Mouse (Mus musculus): Measurements from ENCODE around the gene Ccndbp1. TPM values are rescaled to one million over a fixed set of nuclear protein-coding genes. Genes with fewer than 3 reads are reported as not detected.
"Not testable (repeated sequence)": the region's sequence is repeated elsewhere in the genome, so short reads cannot be mapped to it uniquely, and the experiment has no call there.

The Ccndbp1 gene
- polyA plus RNA-seq, 1 experiment from 2014 or later: 77.7 TPM

GRCm38 (mm10) chr2:120976990-120977925, 30.9 kb upstream of the Ccndbp1 start, which contains the start of gene Tmem62:
Gene Tmem62, plus strand, starts transcription at chr2:120977017.
- Histone ChIP-seq H3K36me3 (replicated peaks) (no peaks in the 10 kb centered on the region), H3K4me1 (peaks cover 12% of the 10 kb centered on the region), H3K4me2 (peak within 1 kb of the TSS; percentile 95), H3K27me3 (replicated peaks) (0 out of 2 replicates have a peak, but pooled peaks cover 3% of the 10 kb centered on the region), H3K4me3 (peak within 1 kb of the TSS; percentile 89), H3K9me3 (no peaks in the 10 kb centered on the region), H3K27ac (peak within 1 kb of the TSS; percentile 92), H3K9ac (peak within 1 kb of the TSS; percentile 81)
- WGBS: 2% methylated on average over 71 of the region's 71 CpGs
- ATAC-seq (replicated peaks): peak; percentile 89

DNA sequence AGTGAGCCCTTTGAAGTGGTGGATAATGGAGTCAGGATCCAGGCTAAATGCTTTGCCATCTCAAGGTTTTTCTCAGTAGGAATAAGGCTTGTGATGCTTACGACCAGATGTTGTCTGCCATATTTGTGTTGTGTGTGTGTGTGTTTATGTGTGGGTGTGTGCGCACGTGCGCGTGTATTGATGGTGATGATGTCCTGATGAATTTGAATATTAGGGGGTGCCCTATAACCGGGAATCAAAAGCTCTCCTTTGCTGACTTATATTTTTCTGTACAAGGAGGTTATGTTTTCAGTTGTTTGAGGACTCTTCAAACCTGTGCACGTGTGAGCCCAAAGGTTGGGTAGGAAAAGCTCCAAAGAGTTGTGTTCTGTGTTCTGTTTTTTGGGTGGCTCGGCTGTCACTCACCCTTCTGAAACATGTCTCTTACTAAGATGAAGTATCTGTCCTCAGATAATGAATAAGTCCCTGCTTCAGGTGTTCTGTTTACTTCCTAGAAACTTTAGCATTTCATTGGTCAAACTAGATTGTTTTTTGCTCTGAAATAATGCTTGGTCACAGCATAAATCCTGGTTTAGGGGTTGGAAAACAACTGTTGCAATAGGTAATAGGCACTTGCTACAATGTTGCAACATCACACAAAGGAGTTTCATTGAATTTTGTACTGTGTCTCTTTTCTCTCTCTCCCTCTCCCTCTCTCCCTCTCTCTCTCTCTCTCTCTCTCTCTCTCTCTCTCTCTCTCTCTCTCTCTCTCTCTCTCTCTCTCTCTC, 30.1 kb upstream of the Ccndbp1 start:
- ATAC-seq (replicated peaks): no peak
- Histone ChIP-seq H3K4me2 (peak overlapping the region; percentile 95), H3K36me3 (replicated peaks) (no peaks in the 10 kb centered on the region), H3K4me3 (peak overlapping the region; percentile 89), H3K9ac (peak overlapping the region; percentile 81), H3K27ac (peak overlapping the region; percentile 92), H3K9me3 (no peaks in the 10 kb centered on the region), H3K4me1 (peaks cover 12% of the 10 kb centered on the region), H3K27me3 (replicated peaks) (no peaks in the 10 kb centered on the region)
- WGBS: 80% methylated on average over 8 of the region's 8 CpGs

- no peak for ATAC-seq (replicated peaks)
Observed at GRCm38 (mm10) chr2:120978693-120979037, 29.5 kb upstream of the Ccndbp1 start.

GRCm38 (mm10) chr2:120979819-120980218, 28.4 kb upstream of the Ccndbp1 start:
- Histone ChIP-seq H3K4me2 (no peak overlapping the region), H3K27me3 (replicated peaks) (no peaks in the 10 kb centered on the region), H3K27ac (no peak overlapping the region), H3K9ac (no peak overlapping the region), H3K9me3 (no peaks in the 10 kb centered on the region), H3K36me3 (replicated peaks) (no peaks in the 10 kb centered on the region), H3K4me3 (no peak overlapping the region), H3K4me1 (peaks cover 12% of the 10 kb centered on the region)
- no peak for ATAC-seq (replicated peaks)
- 75% methylated on average over 1 of the region's 1 CpGs for WGBS

More at GRCm38 (mm10) chr2:120978693-120979037, 29.5 kb upstream of the Ccndbp1 start:
- Histone ChIP-seq H3K4me1 (peaks cover 12% of the 10 kb centered on the region), H3K4me3 (no peak overlapping the region), H3K27ac (no peak overlapping the region), H3K36me3 (replicated peaks) (no peaks in the 10 kb centered on the region), H3K9me3 (no peaks in the 10 kb centered on the region), H3K4me2 (no peak overlapping the region), H3K27me3 (replicated peaks) (no peaks in the 10 kb centered on the region), H3K9ac (no peak overlapping the region)
- WGBS: 46% methylated on average over 2 of the region's 2 CpGs

- Histone ChIP-seq H3K36me3 (replicated peaks) (no peaks in the 10 kb centered on the region), H3K4me1 (peaks cover 12% of the 10 kb centered on the region), H3K27me3 (replicated peaks) (no peaks in the 10 kb centered on the region), H3K9me3 (no peaks in the 10 kb centered on the region), H3K4me2 (no peak overlapping the region), H3K9ac (no peak overlapping the region), H3K27ac (no peak overlapping the region), H3K4me3 (no peak overlapping the region)
- WGBS: 73% methylated on average over 2 of the region's 2 CpGs
- ATAC-seq (replicated peaks): no peak
Observed at GRCm38 (mm10) chr2:120980861-120981260, 27.3 kb upstream of the Ccndbp1 start.

- 7% methylated on average over 2 of the region's 2 CpGs for WGBS
- Histone ChIP-seq H3K27ac (no peak overlapping the region), H3K36me3 (replicated peaks) (0 out of 2 replicates have a peak, but pooled peaks cover 6% of the 10 kb centered on the region), H3K9me3 (no peaks in the 10 kb centered on the region), H3K4me3 (no peak overlapping the region), H3K4me1 (no peaks in the 10 kb centered on the region), H3K27me3 (replicated peaks) (no peaks in the 10 kb centered on the region), H3K9ac (no peak overlapping the region), H3K4me2 (no peak overlapping the region)
- no peak for ATAC-seq (replicated peaks)
Observed at GRCm38 (mm10) chr2:120983611-120984010, 24.6 kb upstream of the Ccndbp1 start.

GRCm38 (mm10) chr2:120985241-120985640, 23.0 kb upstream of the Ccndbp1 start:
- no peaks in the 10 kb centered on the region for H3K9me3 ChIP-seq
- ATAC-seq (replicated peaks): no peak
- H3K27ac ChIP-seq: no peak overlapping the region
- no peak overlapping the region for H3K4me2 ChIP-seq
- 94% methylated on average over 1 of the region's 1 CpGs for WGBS
- no peak overlapping the region for H3K4me3 ChIP-seq
- no peaks in the 10 kb centered on the region for H3K27me3 ChIP-seq (replicated peaks)
- no peak overlapping the region for H3K9ac ChIP-seq
- 0 out of 2 replicates have a peak, but pooled peaks cover 6% of the 10 kb centered on the region for H3K36me3 ChIP-seq (replicated peaks)
- H3K4me1 ChIP-seq: no peaks in the 10 kb centered on the region

DNA sequence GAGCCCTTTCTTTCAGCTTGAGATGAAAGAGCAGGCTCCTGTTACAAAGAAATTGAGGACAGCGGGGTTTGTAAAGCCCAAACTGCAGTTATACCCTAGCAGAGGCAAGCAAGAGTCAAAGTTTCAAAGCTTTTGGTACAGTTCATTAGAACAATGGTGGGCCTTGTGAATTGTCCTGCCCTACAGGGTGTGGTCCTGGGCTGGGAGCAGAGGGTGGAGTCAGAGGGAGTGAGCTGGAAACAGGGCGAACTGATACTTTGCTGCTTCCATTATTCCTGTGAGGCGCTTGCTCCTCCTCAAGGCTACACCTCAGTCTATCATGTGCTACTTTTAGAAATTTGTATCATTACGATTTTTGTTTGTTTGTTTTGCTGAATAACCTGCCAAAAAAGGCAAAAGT, 17.0 kb upstream of the Ccndbp1 start:
- Histone ChIP-seq H3K4me1 (no peaks in the 10 kb centered on the region), H3K9me3 (no peaks in the 10 kb centered on the region), H3K27ac (no peak overlapping the region), H3K4me3 (no peak overlapping the region), H3K9ac (no peak overlapping the region), H3K4me2 (no peak overlapping the region), H3K36me3 (replicated peaks) (0 out of 2 replicates have a peak, but pooled peaks cover 6% of the 10 kb centered on the region), H3K27me3 (replicated peaks) (no peaks in the 10 kb centered on the region)
- 75% methylated on average over 4 of the region's 4 CpGs for WGBS
- ATAC-seq (replicated peaks): no peak

DNA sequence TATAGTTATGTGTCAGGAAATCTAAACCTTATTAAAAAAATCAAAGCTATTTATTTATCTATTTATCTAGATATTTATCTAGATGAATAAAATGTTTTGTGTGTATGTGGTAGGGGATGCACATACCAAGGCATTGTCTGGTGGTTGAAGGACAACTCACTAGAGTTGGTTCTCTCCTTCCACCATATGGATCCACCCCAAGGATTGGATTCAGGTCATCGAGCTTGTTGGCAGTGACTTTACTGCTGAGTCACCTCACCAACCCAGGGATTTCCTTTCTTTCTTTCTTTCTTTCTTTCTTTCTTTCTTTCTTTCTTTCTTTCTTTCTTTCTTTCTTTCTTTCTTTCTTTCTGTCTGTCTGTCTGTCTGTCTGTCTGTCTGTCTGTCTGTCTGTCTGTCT, 11.6 kb upstream of the Ccndbp1 start:
- not testable (repeated sequence) for H3K27me3 ChIP-seq (replicated peaks); H3K9ac ChIP-seq; H3K36me3 ChIP-seq (replicated peaks); H3K9me3 ChIP-seq; H3K4me2 ChIP-seq; H3K4me3 ChIP-seq; ATAC-seq (replicated peaks); H3K27ac ChIP-seq; H3K4me1 ChIP-seq
- 71% methylated on average over 1 of the region's 1 CpGs for WGBS

DNA sequence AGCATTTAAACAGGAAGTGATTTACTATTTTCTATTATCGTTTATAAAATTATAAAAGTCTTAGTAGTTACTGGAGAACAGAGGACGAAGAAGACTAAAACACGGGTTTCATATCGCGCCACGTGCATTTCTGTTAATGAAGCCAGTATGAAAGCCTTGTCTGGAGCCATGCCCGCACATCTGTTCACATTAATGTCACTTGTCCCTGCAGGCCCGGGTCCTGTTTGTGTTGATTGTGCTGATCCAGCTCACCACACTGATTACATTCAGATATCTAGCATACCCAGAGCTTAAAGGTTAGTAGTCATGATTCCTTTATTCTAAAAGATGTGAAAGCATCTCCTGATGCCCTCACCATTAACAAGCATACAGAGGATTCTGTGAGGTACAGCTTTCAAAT, 9.3 kb upstream of the Ccndbp1 start:
- Histone ChIP-seq H3K27ac (no peak overlapping the region), H3K27me3 (replicated peaks) (no peaks in the 10 kb centered on the region), H3K9ac (no peak overlapping the region), H3K36me3 (replicated peaks) (no peaks in the 10 kb centered on the region), H3K9me3 (no peaks in the 10 kb centered on the region), H3K4me3 (no peak overlapping the region), H3K4me1 (no peaks in the 10 kb centered on the region), H3K4me2 (no peak overlapping the region)
- WGBS: 88% methylated on average over 8 of the region's 8 CpGs
- ATAC-seq (replicated peaks): no peak

- no peaks in the 10 kb centered on the region for H3K27me3 ChIP-seq (replicated peaks)
- no peaks in the 10 kb centered on the region for H3K36me3 ChIP-seq (replicated peaks)
- H3K4me1 ChIP-seq: no peaks in the 10 kb centered on the region
- H3K4me2 ChIP-seq: no peak overlapping the region
- H3K9ac ChIP-seq: no peak overlapping the region
- H3K27ac ChIP-seq: no peak overlapping the region
- no peak overlapping the region for H3K4me3 ChIP-seq
- no peak for ATAC-seq (replicated peaks)
- 69% methylated on average over 2 of the region's 2 CpGs for WGBS
- no peaks in the 10 kb centered on the region for H3K9me3 ChIP-seq
Observed at GRCm38 (mm10) chr2:121003586-121003985, 4.6 kb upstream of the Ccndbp1 start.

DNA sequence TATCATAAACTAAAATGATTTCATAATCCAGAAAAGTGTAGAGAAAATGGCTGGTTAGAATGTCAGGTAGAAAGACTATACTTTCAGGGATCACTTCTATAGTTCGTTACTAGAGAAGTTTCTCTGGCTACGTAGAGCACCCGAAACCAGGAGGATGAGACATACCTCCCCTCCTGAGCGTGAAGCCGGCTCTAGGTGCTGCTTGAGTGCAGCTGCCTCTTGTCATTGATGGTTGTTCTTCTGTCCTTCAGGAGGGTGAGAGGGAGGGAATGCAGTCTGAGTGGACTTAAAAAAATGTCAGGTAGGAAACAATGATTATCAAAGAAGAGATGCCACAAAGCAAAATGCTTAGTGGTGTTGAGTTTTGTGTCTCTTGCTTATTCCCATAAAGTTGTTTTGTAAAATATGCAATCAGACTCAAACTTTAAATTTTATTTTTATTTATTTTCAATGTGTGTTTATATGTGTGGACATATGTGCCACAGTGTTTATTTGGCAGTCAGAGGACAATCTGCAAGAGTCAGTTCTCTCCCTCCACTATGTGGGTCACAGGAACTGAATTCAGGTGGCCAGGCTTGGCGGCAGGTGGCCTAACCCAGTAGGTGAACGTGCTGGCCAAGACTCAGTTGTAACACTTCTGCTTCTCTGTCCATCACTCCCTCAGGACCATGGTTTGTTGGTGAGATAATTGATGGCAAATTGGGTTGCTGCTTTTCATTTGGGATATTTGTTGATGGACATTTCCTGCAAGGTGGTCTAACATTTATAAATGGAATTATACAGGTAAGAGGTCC, 4.0 kb upstream of the Ccndbp1 start:
- Histone ChIP-seq H3K9ac (no peak overlapping the region), H3K4me1 (peaks cover 6% of the 10 kb centered on the region), H3K4me2 (no peak overlapping the region), H3K27me3 (replicated peaks) (no peaks in the 10 kb centered on the region), H3K27ac (no peak overlapping the region), H3K4me3 (no peak overlapping the region), H3K9me3 (no peaks in the 10 kb centered on the region), H3K36me3 (replicated peaks) (no peaks in the 10 kb centered on the region)
- WGBS: 85% methylated on average over 7 of the region's 7 CpGs
- ATAC-seq (replicated peaks): no peak
